Mouse (Mus musculus) kidney, postnatal 0 days (tissue): ENCODE measurements around the gene Barhl1. TPM values are rescaled to one million over a fixed set of nuclear protein-coding genes. Genes with fewer than 3 reads are reported as not detected.

Experiments
- ATAC-seq: fragments of 200-750 bp; cut with Nextera tagmentation; replicated peaks from 2 replicates; pipeline ENCODE4 v1.8.0; 2017; ENCODE audit warnings: low read depth, moderate number of reproducible peaks, moderate TSS enrichment, moderate library complexity; ENCODE audit not compliant: low FRiP score
- DNase-seq: peaks from one replicate; pipeline ENCODE4 v3.0.0-alpha.2; 2016; ENCODE audit warnings: low spot score
- H3K27ac ChIP-seq: fragments of 300-500 bp; sonication (generic); 2 replicates; pipeline ENCODE4 v1.5.1; 2014; ENCODE audit warnings: mild to moderate bottlenecking
- H3K27me3 ChIP-seq: fragments of 300-500 bp; sonication (generic); 2 replicates; pipeline ENCODE4 v1.6.1; 2014; ENCODE audit warnings: low read length, mixed read lengths; ENCODE audit not compliant: insufficient read depth
- H3K36me3 ChIP-seq: fragments of 300-500 bp; sonication (generic); 2 replicates; pipeline ENCODE4 v1.6.1; 2014; ENCODE audit warnings: low read length, mixed read lengths; ENCODE audit not compliant: insufficient read depth
- H3K4me1 ChIP-seq: fragments of 300-500 bp; sonication (generic); replicated peaks from 2 replicates; pipeline ENCODE4 v1.6.1; 2014; ENCODE audit warnings: antibody characterized with exemption, low read length, mixed read lengths; ENCODE audit not compliant: insufficient read depth
- H3K4me2 ChIP-seq: fragments of 300-500 bp; sonication (generic); 2 replicates; pipeline ENCODE4 v1.6.1; 2014; ENCODE audit warnings: mild to moderate bottlenecking, low read length, moderate library complexity, mixed read lengths
- H3K4me3 ChIP-seq: fragments of 300-500 bp; sonication (generic); replicated peaks from 2 replicates; pipeline ENCODE4 v1.5.1; 2014; ENCODE audit warnings: low read depth, low read length
- H3K9ac ChIP-seq: fragments of 300-500 bp; sonication (generic); 2 replicates; pipeline ENCODE4 v1.6.1; 2014; ENCODE audit warnings: low read depth, low read length
- H3K9me3 ChIP-seq: fragments of 300-500 bp; sonication (generic); replicated peaks from 2 replicates; pipeline ENCODE4 v1.6.1; 2016; ENCODE audit warnings: low read length, inconsistent platforms, mixed read lengths
- CTCF ChIP-seq: IDR thresholded peaks from 2 replicates; pipeline ENCODE4 v1.5.1; 2016; ENCODE audit warnings: antibody characterized with exemption, low read depth, mild to moderate bottlenecking, moderate library complexity
- WGBS: fragments of 180-500 bp; shearing (Covaris S2); extraction: QIAGEN DNeasy Blood & Tissue Kit; methylation state at CpG from one replicate; pipeline ENCODE4 v1.1.7; 2014; 5-methylcytosine and 5-hydroxymethylcytosine counted together
- polyA plus RNA-seq: library from polyadenylated mRNA; unstranded; fragments of >200 nt; fragmentation: Nextera tagmentation; extraction: Ambion mirVana; gene quantifications from 2 replicates; pipeline ENCODE4 v1.2.1, GENCODE M21; 2015

The Barhl1 gene
- polyA plus RNA-seq, 1 experiment from 2014 or later: not detected

- no peak overlapping the region for H3K27ac ChIP-seq
- TF ChIP-seq CTCF: no peak
- no peaks in the 10 kb centered on the region for H3K27me3 ChIP-seq
- no peaks in the 10 kb centered on the region for H3K9me3 ChIP-seq
- H3K4me2 ChIP-seq: no peak overlapping the region
- ATAC-seq (no peak), DNase-seq (no peak)
- H3K4me3 ChIP-seq: no peak overlapping the region
- no peak overlapping the region for H3K9ac ChIP-seq
- no peaks in the 10 kb centered on the region for H3K4me1 ChIP-seq
- peaks cover 55% of the 10 kb centered on the region for H3K36me3 ChIP-seq
- 92% methylated on average over 8 of the region's 8 CpGs for WGBS
Measured at GRCm38 (mm10) chr2:28860678-28861423, 55.6 kb downstream of the Barhl1 start.

GRCm38 (mm10) chr2:28859303-28859702 is 57.2 kb downstream of the Barhl1 start:
- no peaks in the 10 kb centered on the region for H3K9me3 ChIP-seq
- 93% methylated on average over 4 of the region's 4 CpGs for WGBS
- H3K36me3 ChIP-seq: peaks cover 49% of the 10 kb centered on the region
- no peak overlapping the region for H3K9ac ChIP-seq
- no peaks in the 10 kb centered on the region for H3K4me1 ChIP-seq
- no peak overlapping the region for H3K4me2 ChIP-seq
- H3K4me3 ChIP-seq: no peak overlapping the region
- no peak for DNase-seq
- H3K27me3 ChIP-seq: no peaks in the 10 kb centered on the region
- TF ChIP-seq CTCF: no peak
- H3K27ac ChIP-seq: no peak overlapping the region
- no peak for ATAC-seq

Other genes starting within 250 kb of the Barhl1 start
- gene Spaca9, start 216.9 kb downstream of the Barhl1 start, polyA plus RNA-seq: 2.0 and 2.5 TPM in 2 replicates
- gene Ak8, start 216.5 kb downstream of the Barhl1 start, polyA plus RNA-seq: 1.2 and 1.3 TPM in 2 replicates
- 9.3 and 9.9 TPM in 2 replicates for gene Gtf3c4, start 76.3 kb downstream of the Barhl1 start, polyA plus RNA-seq
- gene Ddx31, start 76.3 kb downstream of the Barhl1 start, polyA plus RNA-seq: 8.7 and 9.7 TPM in 2 replicates
- gene Cfap77, start 138.4 kb upstream of the Barhl1 start, polyA plus RNA-seq: 0.14 and 0.36 TPM in 2 replicates
- gene Ttf1, start 143.6 kb upstream of the Barhl1 start, polyA plus RNA-seq: 6.6 and 7.0 TPM in 2 replicates
- 6.8 and 7.7 TPM in 2 replicates for gene Setx, start 207.5 kb upstream of the Barhl1 start, polyA plus RNA-seq